Mouse (Mus musculus) ES-E14 (cell line): ENCODE data around the gene Smoc2.

ENCODE experiments used
- CHD2 ChIP-seq: IDR thresholded peaks from 2 replicates; pipeline ENCODE4 v1.6.1; 2014; ENCODE audit warnings: mild to moderate bottlenecking, low read depth, low read length, inconsistent platforms
- MAFK ChIP-seq: IDR thresholded peaks from 2 replicates; pipeline ENCODE4 v1.6.1; 2014; ENCODE audit warnings: mild to moderate bottlenecking, low read depth, low read length, inconsistent platforms; ENCODE audit not compliant: insufficient read depth
- ZC3H11A ChIP-seq: IDR thresholded peaks from 2 replicates; pipeline ENCODE4 v1.6.1; 2012; ENCODE audit warnings: low read depth, mild to moderate bottlenecking, inconsistent platforms, low read length, borderline replicate concordance

DNA sequence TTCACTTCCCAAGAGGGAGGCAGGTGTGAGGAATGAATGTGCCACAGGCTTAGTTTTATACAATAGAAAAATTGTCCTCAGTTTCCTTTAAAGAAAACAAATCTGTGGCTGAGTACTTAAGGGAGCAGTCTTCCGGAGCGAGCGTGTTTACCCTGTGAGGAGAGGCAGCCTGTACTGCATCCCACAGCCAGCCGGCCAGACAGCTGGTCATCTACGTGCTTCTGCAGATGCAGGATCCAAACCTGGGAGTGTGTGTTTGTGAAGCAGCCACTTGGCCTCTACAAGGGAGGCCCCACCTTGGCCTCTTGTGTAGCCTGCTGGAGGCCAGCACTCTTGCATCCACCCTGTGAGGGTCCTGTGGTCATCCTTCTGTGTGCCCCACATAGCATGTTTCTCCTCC, 24.7 kb upstream of the Smoc2 start:
- TF ChIP-seq MAFK (no peak), ZC3H11A (no peak), CHD2 (no peak)
